Mouse (Mus musculus) Patski (cell line): ENCODE results near the gene Gfod1. TPM values are rescaled to one million over a fixed set of nuclear protein-coding genes. Genes with fewer than 3 reads are reported as not detected.

ENCODE experiments used
- ATAC-seq: fragments of 100-300 bp; one replicate; pipeline ENCODE4 v1.8.0; 2021
- CTCF ChIA-PET: fragments of 350-600 bp; sonication (Branson Sonifier 250); formaldehyde crosslinking; loops from one replicate; lab custom pipeline; 2022; ENCODE audit warnings: inconsistent platforms; lab: Charles Lee
- POLR2A ChIA-PET: fragments of 350-600 bp; sonication (Branson Sonifier 250); formaldehyde crosslinking; loops from one replicate; lab custom pipeline; 2022; ENCODE audit warnings: antibody characterized with exemption, inconsistent platforms; lab: Charles Lee
- DNase-seq: peaks from one replicate; pipeline ENCODE4 v3.0.0-alpha.2; 2011; ENCODE audit warnings: low read depth, low spot score
- H3K27me3 ChIP-seq: fragments of 371-371 bp; one replicate; pipeline ENCODE4 v1.5.1; 2021
- CTCF ChIP-seq: fragments of 100-300 bp; IDR thresholded peaks from one replicate; pipeline ENCODE4 v1.5.1; 2021
- in situ Hi-C: fragments of 300-500 bp; cut with MboI; formaldehyde crosslinking; loops from 3 replicates; pipeline ENCODE4 v1.11.1; 2018; ENCODE audit warnings: low pct_unique_long_range_greater_than_20kb, mixed read lengths
- polyA plus RNA-seq: library from polyadenylated mRNA; unstranded; gene quantifications from one replicate; pipeline ENCODE4 v1.2.3, GENCODE M21; 2021

The Gfod1 gene
- polyA plus RNA-seq, 1 experiment from 2014 or later, result 1.3 TPM

GRCm38 (mm10) chr13:43265116-43265515, 38.9 kb downstream of the Gfod1 start:
- DNase-seq, result no peak
- in situ Hi-C loops, result no loop called here
- H3K27me3 ChIP-seq, result no peaks in the 10 kb centered on the region
- ChIA-PET POLR2A (no interaction called here), CTCF (no interaction called here)
- ATAC-seq, result no peak
- TF ChIP-seq CTCF, result no peak

GRCm38 (mm10) chr13:43263646-43264045, 40.3 kb downstream of the Gfod1 start:
- no peak for DNase-seq
- TF ChIP-seq CTCF, result no peak
- in situ Hi-C loops, result no loop called here
- ChIA-PET CTCF (interaction anchor here (1.1 to 2.1 kb wide), 3 partner anchors 10 to 14 kb away, joined by 4 to 6 read pairs (median 4); no protein-coding TSS in a partner anchor), POLR2A (no interaction called here)
- H3K27me3 ChIP-seq, result no peaks in the 10 kb centered on the region
- no peak for ATAC-seq

GRCm38 (mm10) chr13:43262114-43262739, 41.7 kb downstream of the Gfod1 start:
- no peak for TF ChIP-seq CTCF
- ChIA-PET POLR2A (no interaction called here), CTCF (interaction anchor here (1.0 to 2.1 kb wide), 3 partner anchors 9 to 11 kb away, joined by 4 to 6 read pairs (median 4); no protein-coding TSS in a partner anchor)
- no peaks in the 10 kb centered on the region for H3K27me3 ChIP-seq
- DNase-seq, result no peak
- in situ Hi-C loops, result no loop called here
- no peak for ATAC-seq

GRCm38 (mm10) chr13:43261287-43261686, 42.7 kb downstream of the Gfod1 start:
- ATAC-seq (no peak), DNase-seq (no peak)
- ChIA-PET CTCF (interaction anchor here (1.1 to 1.3 kb wide), 2 partner anchors 10 to 41 kb away, joined by 3 read pairs; no protein-coding TSS in a partner anchor), POLR2A (no interaction called here)
- in situ Hi-C loops, result no loop called here
- no peak for TF ChIP-seq CTCF
- H3K27me3 ChIP-seq, result no peaks in the 10 kb centered on the region

- no peak for ATAC-seq
- CTCF ChIA-PET, result interaction anchor here (1.1 to 1.3 kb wide), 2 partner anchors 11 to 41 kb away, joined by 3 read pairs; no protein-coding TSS in a partner anchor
- H3K27me3 ChIP-seq, result no peaks in the 10 kb centered on the region
- no peak for DNase-seq
- POLR2A ChIA-PET, result no interaction called here
- in situ Hi-C loops, result no loop called here
- TF ChIP-seq CTCF, result no peak
Measured at GRCm38 (mm10) chr13:43260731-43261130, 43.2 kb downstream of the Gfod1 start.

GRCm38 (mm10) chr13:43256447-43256846, 47.5 kb downstream of the Gfod1 start:
- no peak for DNase-seq
- H3K27me3 ChIP-seq, result no peaks in the 10 kb centered on the region
- no peak for TF ChIP-seq CTCF
- POLR2A ChIA-PET, result no interaction called here
- CTCF ChIA-PET, result no interaction called here
- no peak for ATAC-seq
- in situ Hi-C loops, result no loop called here

GRCm38 (mm10) chr13:43253526-43253925, 50.4 kb downstream of the Gfod1 start:
- POLR2A ChIA-PET, result no interaction called here
- DNase-seq (no peak), ATAC-seq (no peak)
- in situ Hi-C loops, result no loop called here
- H3K27me3 ChIP-seq, result no peaks in the 10 kb centered on the region
- TF ChIP-seq CTCF, result no peak
- CTCF ChIA-PET, result interaction anchor here (2.6 kb wide), 1 partner anchor 9 kb away, joined by 6 read pairs; no protein-coding TSS in a partner anchor

- no peak for ATAC-seq
- in situ Hi-C loops, result no loop called here
- no peak for DNase-seq
- ChIA-PET CTCF (interaction anchor here (2.6 kb wide), 1 partner anchor 10 kb away, joined by 6 read pairs; no protein-coding TSS in a partner anchor), POLR2A (interaction anchor here (0.8 kb wide), 1 partner anchor 11 kb away, joined by 3 read pairs; no protein-coding TSS in a partner anchor)
- TF ChIP-seq CTCF, result no peak
- H3K27me3 ChIP-seq, result no peaks in the 10 kb centered on the region
Measured at GRCm38 (mm10) chr13:43252105-43252790, 51.7 kb downstream of the Gfod1 start.

GRCm38 (mm10) chr13:43251391-43251790, 52.6 kb downstream of the Gfod1 start:
- no peaks in the 10 kb centered on the region for H3K27me3 ChIP-seq
- TF ChIP-seq CTCF, result no peak
- ATAC-seq, result no peak
- ChIA-PET CTCF (interaction anchor here (2.6 kb wide), 1 partner anchor 11 kb away, joined by 6 read pairs; no protein-coding TSS in a partner anchor), POLR2A (no interaction called here)
- DNase-seq, result no peak
- in situ Hi-C loops, result no loop called here

- in situ Hi-C loops, result no loop called here
- TF ChIP-seq CTCF, result no peak
- no peak for DNase-seq
- ChIA-PET CTCF (no interaction called here), POLR2A (no interaction called here)
- no peaks in the 10 kb centered on the region for H3K27me3 ChIP-seq
- no peak for ATAC-seq
Measured at GRCm38 (mm10) chr13:43250653-43251052, 53.3 kb downstream of the Gfod1 start.

- DNase-seq (no peak), ATAC-seq (no peak)
- POLR2A ChIA-PET, result no interaction called here
- CTCF ChIA-PET, result no interaction called here
- in situ Hi-C loops, result no loop called here
- no peak for TF ChIP-seq CTCF
- no peaks in the 10 kb centered on the region for H3K27me3 ChIP-seq
Measured at GRCm38 (mm10) chr13:43250106-43250505, 53.9 kb downstream of the Gfod1 start.
